Mouse (Mus musculus): ENCODE results near the gene Aifm3. TPM values are rescaled to one million over a fixed set of nuclear protein-coding genes. Genes with fewer than 3 reads are reported as not detected.

Gene Aifm3
- 100 to 1,000 TPM; 129 to 153 TPM for total RNA-seq (2021)
- long read RNA-seq, experiment 1, transcript Aifm3-201 (21 exons, 2,688 nt): major isoform, 12 of 81 reads
- long read RNA-seq, experiment 1, partial matches to known transcripts: 24 of 81 reads
- long read RNA-seq, experiment 1, other reads (novel, unspliced or antisense): 43 of 81 reads
- long read RNA-seq, experiment 2, transcript Aifm3-201 (21 exons, 2,688 nt): major isoform, 16 of 65 reads
- long read RNA-seq, experiment 2, partial matches to known transcripts: 29 of 65 reads
- long read RNA-seq, experiment 2, other reads (novel, unspliced or antisense): 20 of 65 reads

- peak; percentile 21 to 39 for DNase-seq (ENCODE audit: low spot score in 2 of 2)
Measured at GRCm38 (mm10) chr16:17489469-17490111, at the start of gene Aifm3. Aifm3 (plus strand) TSS chr16:17489611.

GRCm38 (mm10) chr16:17451541-17452372, 37.7 kb upstream of the Aifm3 start, which contains the start of gene Crkl:
Crkl (plus strand) TSS chr16:17451987.
- DNase-seq (ENCODE audit: low spot score in 2 of 2): peak; percentile 96 to 98

GRCm38 (mm10) chr16:17452373-17452715, 37.1 kb upstream of the Aifm3 start:
- peak; percentile 29 to 52 for DNase-seq (ENCODE audit: low spot score in 2 of 2)

- no peak for DNase-seq (ENCODE audit: low spot score in 2 of 2)
Measured at GRCm38 (mm10) chr16:17456901-17457300, 32.5 kb upstream of the Aifm3 start.

- DNase-seq (ENCODE audit: low spot score in 2 of 2): no peak
Measured at GRCm38 (mm10) chr16:17460254-17460653, 29.2 kb upstream of the Aifm3 start.

GRCm38 (mm10) chr16:17461596-17461995, 27.8 kb upstream of the Aifm3 start:
- no peak for DNase-seq (ENCODE audit: low spot score in 2 of 2)

- DNase-seq (ENCODE audit: low spot score in 2 of 2): no peak
Measured at GRCm38 (mm10) chr16:17463184-17463583, 26.2 kb upstream of the Aifm3 start.

- DNase-seq (ENCODE audit: low spot score in 2 of 2): no peak
Measured at GRCm38 (mm10) chr16:17466875-17467663, 22.3 kb upstream of the Aifm3 start.

GRCm38 (mm10) chr16:17472498-17472897, 16.9 kb upstream of the Aifm3 start:
- no peak for DNase-seq (ENCODE audit: low spot score in 2 of 2)

GRCm38 (mm10) chr16:17474091-17474490, 15.3 kb upstream of the Aifm3 start:
- DNase-seq (ENCODE audit: low spot score in 2 of 2): peak; percentile 39 to 42

GRCm38 (mm10) chr16:17474761-17475160, 14.7 kb upstream of the Aifm3 start:
- no peak for DNase-seq (ENCODE audit: low spot score in 2 of 2)

- DNase-seq (ENCODE audit: low spot score in 2 of 2): no peak
Measured at GRCm38 (mm10) chr16:17475326-17475725, 14.1 kb upstream of the Aifm3 start.

- no peak for DNase-seq (ENCODE audit: low spot score in 2 of 2)
Measured at GRCm38 (mm10) chr16:17478331-17478943, 11.0 kb upstream of the Aifm3 start.

- DNase-seq (ENCODE audit: low spot score in 2 of 2): no peak
Measured at GRCm38 (mm10) chr16:17481465-17481864, 7.9 kb upstream of the Aifm3 start.

- no peak for DNase-seq (ENCODE audit: low spot score in 2 of 2)
Measured at GRCm38 (mm10) chr16:17486505-17486904, 2.9 kb upstream of the Aifm3 start.

- DNase-seq (ENCODE audit: low spot score in 2 of 2): peak in 1 of 2 experiments; percentile 35
Measured at GRCm38 (mm10) chr16:17488478-17489468, 638 bp upstream of the Aifm3 start.

- DNase-seq (ENCODE audit: low spot score in 2 of 2): no peak
Measured at GRCm38 (mm10) chr16:17491154-17491553, 1.7 kb downstream of the Aifm3 start.

- DNase-seq (ENCODE audit: low spot score in 2 of 2): peak; percentile 41 to 63
Measured at GRCm38 (mm10) chr16:17491896-17492561, 2.6 kb downstream of the Aifm3 start.
